Mouse (Mus musculus) stomach, embryonic 15.5 days (tissue): Measurements from ENCODE around the gene Camkv. TPM values are rescaled to one million over a fixed set of nuclear protein-coding genes. Genes with fewer than 3 reads are reported as not detected.

Source experiments
- polyA plus RNA-seq: library from polyadenylated mRNA; unstranded; fragments of >200 nt; fragmentation: Nextera tagmentation; extraction: Ambion mirVana; gene quantifications from 2 replicates; pipeline ENCODE4 v1.2.1, GENCODE M21; 2015

Camkv gene
- polyA plus RNA-seq, 1 experiment from 2014 or later: 3.0 TPM

Other genes starting within 250 kb of the Camkv start
- 19.7 and 21.3 TPM in 2 replicates for gene Sema3f, start 225.2 kb upstream of the Camkv start, polyA plus RNA-seq
- gene Rbm5, start 164.7 kb upstream of the Camkv start, polyA plus RNA-seq: 182 and 185 TPM in 2 replicates
- gene Rbm6, start 62.4 kb upstream of the Camkv start, polyA plus RNA-seq: 67.4 and 76.2 TPM in 2 replicates
- gene Mon1a, start 47.5 kb upstream of the Camkv start, polyA plus RNA-seq: 19.4 and 21.0 TPM in 2 replicates
- gene Mst1r, start 28.8 kb upstream of the Camkv start, polyA plus RNA-seq: 10.8 TPM in 2 replicates
- not detected in 2 replicates for gene Actl11, start 7.2 kb upstream of the Camkv start, polyA plus RNA-seq
- 17.2 and 18.3 TPM in 2 replicates for gene Traip, start 14.5 kb downstream of the Camkv start, polyA plus RNA-seq
- 37.0 and 40.2 TPM in 2 replicates for gene Uba7, start 39.8 kb downstream of the Camkv start, polyA plus RNA-seq
- gene Gm20661, start 47.4 kb downstream of the Camkv start, polyA plus RNA-seq: 6.1 and 6.9 TPM in 2 replicates
- 47.6 and 54.7 TPM in 2 replicates for gene Inka1, start 50.2 kb downstream of the Camkv start, polyA plus RNA-seq
- gene Cdhr4, start 56.8 kb downstream of the Camkv start, polyA plus RNA-seq: 10.9 and 13.7 TPM in 2 replicates
- gene Gm20662, start 60.7 kb downstream of the Camkv start, polyA plus RNA-seq: 0.46 and 1.1 TPM in 2 replicates
- gene Ip6k1, start 66.8 kb downstream of the Camkv start, polyA plus RNA-seq: 46.7 and 48.4 TPM in 2 replicates
- gene Gmppb, start 113.6 kb downstream of the Camkv start, polyA plus RNA-seq: 45.2 and 48.4 TPM in 2 replicates
- 3.5 and 3.6 TPM in 2 replicates for gene Amigo3, start 117.5 kb downstream of the Camkv start, polyA plus RNA-seq
- 5.2 and 7.9 TPM in 2 replicates for gene Mst1, start 144.8 kb downstream of the Camkv start, polyA plus RNA-seq
- 27.5 and 32.7 TPM in 2 replicates for gene Rnf123, start 147.7 kb downstream of the Camkv start, polyA plus RNA-seq
- 73.7 and 76.1 TPM in 2 replicates for gene Apeh, start 158.9 kb downstream of the Camkv start, polyA plus RNA-seq